Mouse (Mus musculus): ENCODE measurements at regions not wholly inside any gene's neighbourhood (a gene's known extent, or its start where the extent isn't known, plus 50 kb on each side); places are given as distances from the start of the nearest gene placed in this dataset.

GRCm38 (mm10) chr4:142638733-142639339, 399.6 kb upstream of the Kazn start:
- Histone ChIP-seq H3K4me3 (ENCODE audit: low read length) (no peak overlapping the region), H3K9ac (ENCODE audit: low read depth, low read length) (no peak overlapping the region), H3K36me3 (ENCODE audit: control insufficient read depth, insufficient read depth, low read length) (no peaks in the 10 kb centered on the region), H3K9me3 (ENCODE audit: control insufficient read depth, low read length) (no peaks in the 10 kb centered on the region), H3K27me3 (ENCODE audit: control insufficient read depth, insufficient read depth, low read length) (no peaks in the 10 kb centered on the region), H3K4me1 (ENCODE audit: control insufficient read depth, insufficient read depth, low read length) (0 out of 2 replicates have a peak, but pooled peaks cover 3% of the 10 kb centered on the region), H3K4me2 (replicated peaks; ENCODE audit: low read depth, low read length) (no peak overlapping the region), H3K27ac (ENCODE audit: low read depth, low read length) (no peak overlapping the region)
- WGBS = 37% methylated on average over 13 of the region's 13 CpGs
- no peak for ATAC-seq (ENCODE audit: low FRiP score, low TSS enrichment)

DNA sequence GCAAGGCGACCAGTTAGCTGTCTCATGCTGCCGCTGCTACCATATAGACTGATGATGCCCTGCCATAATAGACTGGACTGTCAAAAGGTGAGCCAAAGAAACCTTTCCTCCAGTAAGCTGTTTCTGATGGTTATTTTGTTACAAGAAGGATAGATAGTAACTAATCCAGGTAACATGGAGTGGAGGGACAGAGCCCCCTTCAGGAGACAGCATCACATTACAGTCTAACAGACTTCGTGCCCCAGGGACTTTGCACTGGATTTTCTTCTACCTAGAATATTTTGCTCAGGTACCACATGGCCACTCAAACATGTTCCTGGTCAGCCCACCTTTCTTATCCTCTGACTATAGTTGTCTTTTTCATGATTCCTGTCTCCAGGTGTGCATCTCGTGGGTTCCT, 398.9 kb upstream of the Kazn start:
- WGBS = 87% methylated on average over 4 of the region's 4 CpGs
- H3K4me1 ChIP-seq (ENCODE audit: control insufficient read depth, insufficient read depth, low read length) = 0 out of 2 replicates have a peak, but pooled peaks cover 3% of the 10 kb centered on the region
- no peak overlapping the region for H3K4me2 ChIP-seq (replicated peaks; ENCODE audit: low read depth, low read length)
- no peak overlapping the region for H3K27ac ChIP-seq (ENCODE audit: low read depth, low read length)
- no peaks in the 10 kb centered on the region for H3K9me3 ChIP-seq (ENCODE audit: control insufficient read depth, low read length)
- no peak for ATAC-seq (ENCODE audit: low FRiP score, low TSS enrichment)
- H3K36me3 ChIP-seq (ENCODE audit: control insufficient read depth, insufficient read depth, low read length) = no peaks in the 10 kb centered on the region
- H3K4me3 ChIP-seq (ENCODE audit: low read length) = no peak overlapping the region
- H3K27me3 ChIP-seq (ENCODE audit: control insufficient read depth, insufficient read depth, low read length) = no peaks in the 10 kb centered on the region
- no peak overlapping the region for H3K9ac ChIP-seq (ENCODE audit: low read depth, low read length)

GRCm38 (mm10) chr4:142634398-142634797, 395.2 kb upstream of the Kazn start:
- H3K36me3 ChIP-seq (ENCODE audit: control insufficient read depth, insufficient read depth, low read length) = no peaks in the 10 kb centered on the region
- H3K4me2 ChIP-seq (replicated peaks; ENCODE audit: low read depth, low read length) = no peak overlapping the region
- H3K9me3 ChIP-seq (ENCODE audit: control insufficient read depth, low read length) = no peaks in the 10 kb centered on the region
- no peak for ATAC-seq (ENCODE audit: low FRiP score, low TSS enrichment)
- no peak overlapping the region for H3K9ac ChIP-seq (ENCODE audit: low read depth, low read length)
- H3K4me3 ChIP-seq (ENCODE audit: low read length) = no peak overlapping the region
- H3K4me1 ChIP-seq (ENCODE audit: control insufficient read depth, insufficient read depth, low read length) = 0 out of 2 replicates have a peak, but pooled peaks cover 3% of the 10 kb centered on the region
- 66% methylated on average over 8 of the region's 8 CpGs for WGBS
- H3K27ac ChIP-seq (ENCODE audit: low read depth, low read length) = no peak overlapping the region
- H3K27me3 ChIP-seq (ENCODE audit: control insufficient read depth, insufficient read depth, low read length) = no peaks in the 10 kb centered on the region

DNA sequence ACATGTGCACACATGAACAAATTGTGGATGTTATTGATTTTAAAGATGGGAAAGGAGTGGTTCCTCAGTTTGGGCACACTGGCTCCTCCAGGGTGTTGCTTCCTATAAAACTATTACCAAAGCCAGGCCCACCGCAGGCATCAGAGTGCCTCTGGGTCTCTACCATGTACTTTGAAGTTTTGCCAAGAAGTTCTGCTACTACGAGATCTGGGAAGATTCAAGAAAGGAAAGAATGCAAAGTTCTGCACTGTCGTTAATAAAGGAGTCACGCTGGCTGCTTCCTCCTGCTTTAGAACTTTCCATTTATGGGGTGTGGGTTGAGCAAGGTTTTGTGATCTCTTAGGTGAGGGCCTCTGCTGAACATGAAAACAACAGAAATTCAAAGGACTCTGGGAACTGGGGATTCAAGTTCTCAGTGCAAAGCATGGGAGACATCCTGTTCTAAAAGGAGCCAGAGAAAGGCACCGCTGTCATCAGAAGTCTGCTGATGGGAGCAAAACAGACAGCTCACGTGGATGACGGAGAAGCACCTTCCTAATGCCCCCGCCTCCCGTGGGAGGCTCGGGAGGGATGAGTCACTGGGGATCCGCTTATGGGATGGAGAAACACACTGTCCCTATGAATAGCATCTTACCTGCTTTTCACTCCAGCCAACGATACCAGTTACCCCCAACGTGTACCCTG, 394.6 kb upstream of the Kazn start:
- 69% methylated on average over 13 of the region's 13 CpGs for WGBS

DNA sequence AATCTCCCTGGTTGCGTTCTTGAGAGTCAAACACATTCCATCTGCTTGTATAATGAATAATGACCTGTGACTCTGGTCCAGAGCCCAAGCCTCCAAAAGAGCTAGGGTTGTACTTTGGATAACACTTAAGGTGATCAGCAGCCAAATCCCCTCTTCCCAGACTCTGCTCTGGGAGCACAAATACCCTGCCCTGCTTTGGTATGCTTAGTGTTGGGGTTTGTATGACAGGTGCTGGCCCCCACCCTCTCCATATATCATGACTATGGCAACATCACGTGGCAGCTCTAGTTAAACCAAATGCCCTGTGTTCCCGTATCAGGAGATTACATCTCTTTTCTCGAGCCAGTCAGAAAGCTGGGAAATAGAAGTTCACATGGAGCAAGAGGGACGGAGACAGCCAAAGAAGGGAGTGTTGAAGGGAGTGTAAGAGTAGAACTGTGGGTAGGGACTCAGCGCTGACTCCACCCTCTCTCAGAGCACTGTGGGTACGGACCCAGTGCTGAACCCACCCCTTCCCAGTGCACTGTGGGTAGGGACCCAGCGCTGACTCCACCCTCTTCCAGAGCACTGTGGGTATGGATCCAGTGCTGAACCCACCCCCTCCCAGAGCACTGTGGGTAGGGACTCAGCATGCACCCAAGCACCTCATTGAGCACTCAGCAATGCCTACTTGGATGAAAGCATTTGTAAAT, 387.4 kb upstream of the Kazn start:
- no peak overlapping the region for H3K27ac ChIP-seq (ENCODE audit: low read depth, low read length)
- 65% methylated on average over 8 of the region's 8 CpGs for WGBS
- H3K4me2 ChIP-seq (replicated peaks; ENCODE audit: low read depth, low read length) = no peak overlapping the region
- H3K27me3 ChIP-seq (ENCODE audit: control insufficient read depth, insufficient read depth, low read length) = no peaks in the 10 kb centered on the region
- H3K9me3 ChIP-seq (ENCODE audit: control insufficient read depth, low read length) = no peaks in the 10 kb centered on the region
- no peak overlapping the region for H3K4me3 ChIP-seq (ENCODE audit: low read length)
- H3K4me1 ChIP-seq (ENCODE audit: control insufficient read depth, insufficient read depth, low read length) = peaks cover 6% of the 10 kb centered on the region; the same call in 1 of the 2 replicates
- no peak overlapping the region for H3K9ac ChIP-seq (ENCODE audit: low read depth, low read length)
- no peaks in the 10 kb centered on the region for H3K36me3 ChIP-seq (ENCODE audit: control insufficient read depth, insufficient read depth, low read length)
- ATAC-seq (ENCODE audit: low FRiP score, low TSS enrichment) = no peak

More for the DNA sequence above, 394.6 kb upstream of the Kazn start:
- Histone ChIP-seq H3K9ac (ENCODE audit: low read depth, low read length) (no peak overlapping the region), H3K9me3 (ENCODE audit: control insufficient read depth, low read length) (no peaks in the 10 kb centered on the region), H3K27me3 (ENCODE audit: control insufficient read depth, insufficient read depth, low read length) (no peaks in the 10 kb centered on the region), H3K4me1 (ENCODE audit: control insufficient read depth, insufficient read depth, low read length) (0 out of 2 replicates have a peak, but pooled peaks cover 2% of the 10 kb centered on the region), H3K36me3 (ENCODE audit: control insufficient read depth, insufficient read depth, low read length) (no peaks in the 10 kb centered on the region), H3K4me3 (ENCODE audit: low read length) (no peak overlapping the region), H3K4me2 (replicated peaks; ENCODE audit: low read depth, low read length) (no peak overlapping the region), H3K27ac (ENCODE audit: low read depth, low read length) (no peak overlapping the region)
- ATAC-seq (ENCODE audit: low FRiP score, low TSS enrichment) = no peak

DNA sequence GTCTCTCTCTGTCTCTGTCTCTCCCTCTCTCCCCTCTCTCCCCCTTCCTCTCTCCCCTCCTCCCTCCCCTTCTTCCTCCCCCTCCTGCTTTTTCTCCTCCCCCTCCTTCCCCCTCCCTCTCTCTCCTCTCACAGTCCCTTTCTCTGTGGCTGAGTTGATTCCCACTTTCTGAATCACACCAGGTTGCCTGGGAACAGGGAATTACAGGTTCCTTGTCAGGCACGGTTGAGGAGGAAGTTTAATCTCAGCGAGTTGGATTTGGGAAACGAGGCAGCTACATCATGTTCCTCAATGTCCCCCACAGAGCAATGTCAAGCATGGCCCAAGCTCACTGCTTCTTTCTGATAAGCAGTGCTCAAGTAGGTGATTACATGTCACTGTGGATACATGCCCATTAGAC, 386.3 kb upstream of the Kazn start:
- 68% methylated on average over 3 of the region's 3 CpGs for WGBS
- Histone ChIP-seq H3K4me3 (ENCODE audit: low read length) (no peak overlapping the region), H3K9ac (ENCODE audit: low read depth, low read length) (no peak overlapping the region), H3K4me1 (ENCODE audit: control insufficient read depth, insufficient read depth, low read length) (peaks cover 6% of the 10 kb centered on the region; the same call in 1 of the 2 replicates), H3K27ac (ENCODE audit: low read depth, low read length) (no peak overlapping the region), H3K27me3 (ENCODE audit: control insufficient read depth, insufficient read depth, low read length) (no peaks in the 10 kb centered on the region), H3K4me2 (replicated peaks; ENCODE audit: low read depth, low read length) (no peak overlapping the region), H3K36me3 (ENCODE audit: control insufficient read depth, insufficient read depth, low read length) (no peaks in the 10 kb centered on the region), H3K9me3 (ENCODE audit: control insufficient read depth, low read length) (no peaks in the 10 kb centered on the region)
- ATAC-seq (ENCODE audit: low FRiP score, low TSS enrichment) = no peak

- 49% methylated on average over 17 of the region's 17 CpGs for WGBS
- no peak for ATAC-seq (ENCODE audit: low FRiP score, low TSS enrichment)
- Histone ChIP-seq H3K4me2 (replicated peaks; ENCODE audit: low read depth, low read length) (no peak overlapping the region), H3K27ac (ENCODE audit: low read depth, low read length) (no peak overlapping the region), H3K9me3 (ENCODE audit: control insufficient read depth, low read length) (no peaks in the 10 kb centered on the region), H3K9ac (ENCODE audit: low read depth, low read length) (no peak overlapping the region), H3K27me3 (ENCODE audit: control insufficient read depth, insufficient read depth, low read length) (no peaks in the 10 kb centered on the region), H3K36me3 (ENCODE audit: control insufficient read depth, insufficient read depth, low read length) (no peaks in the 10 kb centered on the region), H3K4me1 (ENCODE audit: control insufficient read depth, insufficient read depth, low read length) (peaks cover 6% of the 10 kb centered on the region; the same call in 1 of the 2 replicates), H3K4me3 (ENCODE audit: low read length) (no peak overlapping the region)
These were observed 383.1 kb upstream of the Kazn start for GRCm38 (mm10) chr4:142622151-142622861.

DNA sequence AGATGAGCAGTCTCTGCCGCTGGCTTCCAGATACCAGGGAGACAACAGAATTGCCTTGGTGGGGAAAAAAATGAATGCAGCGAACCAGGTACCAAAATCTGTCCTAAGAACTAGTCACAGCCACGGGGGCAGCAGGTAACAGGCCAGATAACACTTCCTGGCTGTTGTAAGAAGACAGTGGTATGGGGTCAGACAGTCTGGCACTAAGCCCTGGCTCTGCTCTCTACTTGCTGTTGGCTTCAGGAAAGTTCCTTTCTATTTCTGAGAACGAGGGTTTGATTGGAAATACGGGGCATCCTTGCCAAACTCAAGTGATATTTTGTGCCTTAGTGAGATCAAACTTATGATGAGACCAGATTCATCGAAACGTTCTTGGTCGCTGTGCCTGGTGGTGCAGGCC, 380.2 kb upstream of the Kazn start:
- Histone ChIP-seq H3K4me3 (ENCODE audit: low read length) (no peak overlapping the region), H3K4me2 (replicated peaks; ENCODE audit: low read depth, low read length) (no peak overlapping the region), H3K36me3 (ENCODE audit: control insufficient read depth, insufficient read depth, low read length) (no peaks in the 10 kb centered on the region), H3K27ac (ENCODE audit: low read depth, low read length) (no peak overlapping the region), H3K9me3 (ENCODE audit: control insufficient read depth, low read length) (no peaks in the 10 kb centered on the region), H3K9ac (ENCODE audit: low read depth, low read length) (no peak overlapping the region), H3K27me3 (ENCODE audit: control insufficient read depth, insufficient read depth, low read length) (no peaks in the 10 kb centered on the region), H3K4me1 (ENCODE audit: control insufficient read depth, insufficient read depth, low read length) (peaks cover 6% of the 10 kb centered on the region; the same call in 1 of the 2 replicates)
- WGBS = 83% methylated on average over 8 of the region's 8 CpGs
- no peak for ATAC-seq (ENCODE audit: low FRiP score, low TSS enrichment)

All from kidney, embryonic 14.5 days (tissue).